Mouse (Mus musculus) brain, embryonic 14.5 days (tissue): Measurements from ENCODE around the gene Rdh8.

Source experiments
- CTCF ChIP-seq: fragments of 200-500 bp; IDR thresholded peaks from 2 replicates; pipeline ENCODE4 v1.5.1; 2012; ENCODE audit warnings: inconsistent platforms, mild to moderate bottlenecking, moderate library complexity, borderline replicate concordance; ENCODE audit not compliant: insufficient read depth, insufficient read length; ENCODE audit errors: extremely low read depth
- POLR2A ChIP-seq: fragments of 200-500 bp; IDR thresholded peaks from 2 replicates; pipeline ENCODE4 v1.6.1; 2012; ENCODE audit warnings: mild to moderate bottlenecking, inconsistent platforms, borderline replicate concordance; ENCODE audit not compliant: poor library complexity, insufficient read depth, insufficient read length, severe bottlenecking; ENCODE audit errors: extremely low read depth

- TF ChIP-seq CTCF, result no peak
- no peak for TF ChIP-seq POLR2A
Measured at GRCm38 (mm10) chr9:20822821-20823220, 4.5 kb downstream of the Rdh8 start.
